Mouse (Mus musculus) lung, postnatal 0 days (tissue): Measurements from ENCODE around the gene Cnpy1.

Source experiments
- CTCF ChIP-seq: IDR thresholded peaks from 2 replicates; pipeline ENCODE4 v1.5.1; 2016; ENCODE audit warnings: antibody characterized with exemption, mild to moderate bottlenecking
- EP300 ChIP-seq: IDR thresholded peaks from 2 replicates; pipeline ENCODE4 v1.6.1; 2016; ENCODE audit warnings: antibody characterized with exemption, mild to moderate bottlenecking, control low read depth

GRCm38 (mm10) chr5:28252260-28252659 is 6.7 kb upstream of the Cnpy1 start:
- TF ChIP-seq CTCF: no peak
- no peak for TF ChIP-seq EP300
